Mouse (Mus musculus): ENCODE data around the gene Glo1.
A peak's percentile ranks its signal among the peaks of the same experiment; 100 is the strongest.

Gene Glo1

DNA sequence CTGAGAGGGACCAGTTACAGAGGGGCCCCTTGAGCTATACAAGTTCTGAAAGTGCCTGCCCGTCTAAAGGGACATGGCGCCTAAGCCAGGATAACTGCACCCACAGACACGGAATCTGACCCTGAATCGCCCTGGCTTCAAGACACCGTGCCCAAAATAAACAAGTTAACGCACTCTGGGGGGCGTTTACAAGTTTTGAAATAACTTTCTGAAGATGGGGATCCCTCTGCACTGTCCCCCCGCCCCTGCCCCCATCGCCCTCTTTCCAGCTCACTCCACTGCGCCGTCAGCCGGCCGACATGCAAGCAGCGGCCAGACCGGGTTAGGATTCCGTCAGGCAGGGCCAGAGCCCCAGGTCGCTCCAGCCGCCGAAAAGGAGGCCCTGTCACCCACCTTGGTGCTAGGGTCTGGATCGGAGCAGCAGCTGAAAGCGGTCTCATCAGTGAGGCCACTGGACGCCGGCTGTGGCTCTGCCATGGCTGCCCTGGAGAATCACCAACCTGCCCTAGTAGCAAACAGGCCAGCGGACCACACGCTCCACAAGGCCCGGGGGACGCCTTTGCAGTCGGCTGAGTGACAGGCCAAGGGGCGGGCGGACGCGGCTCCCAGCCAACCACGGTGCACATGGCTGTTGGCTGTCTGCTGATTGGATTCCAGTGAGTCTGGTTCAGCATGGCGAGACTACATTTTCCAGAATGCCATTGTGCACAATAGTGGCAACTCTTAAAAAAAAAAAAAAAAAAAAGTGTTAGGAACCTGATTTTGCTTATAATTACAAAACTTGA, 14.4 kb downstream of the Glo1 start:
- DNase-seq, result peak; percentile 100

GRCm38 (mm10) chr17:30611221-30612074, 15.2 kb downstream of the Glo1 start:
- DNase-seq, result no peak

DNA sequence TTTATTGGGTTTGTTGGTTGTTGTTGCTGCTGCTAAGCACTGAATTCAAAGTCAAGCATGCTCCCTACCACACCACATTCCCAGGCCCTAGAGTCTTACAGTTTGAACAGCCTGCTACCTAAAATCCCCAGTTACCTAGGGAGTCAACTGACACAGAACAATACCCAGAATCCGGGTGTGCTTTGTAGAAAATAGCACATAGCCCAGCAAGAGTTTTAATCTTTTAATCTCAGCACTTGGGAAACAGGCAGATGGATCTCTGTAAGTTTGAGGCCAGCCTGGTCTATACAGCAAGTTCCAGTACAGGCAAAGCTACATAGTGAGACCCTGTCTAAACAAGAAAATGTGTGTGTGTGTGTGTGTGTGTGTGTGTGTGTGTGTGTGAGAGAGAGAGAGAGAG, 15.9 kb downstream of the Glo1 start:
- DNase-seq, result no peak

DNA sequence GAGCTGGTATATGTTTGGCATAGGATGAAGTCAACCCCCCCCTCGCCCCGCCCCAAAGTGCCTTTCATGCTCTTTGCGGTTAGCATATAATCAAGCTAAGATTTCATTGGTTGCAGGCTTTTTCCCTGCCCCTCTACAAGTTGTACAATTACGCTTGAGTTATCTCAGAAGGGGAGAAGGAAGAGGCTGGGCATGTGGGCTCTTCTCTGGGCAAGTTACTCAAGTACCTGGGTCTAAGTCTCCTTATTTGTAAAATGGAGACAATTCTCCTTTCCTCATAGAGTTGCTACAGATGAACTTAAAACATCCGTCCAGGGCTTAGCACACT, 16.7 kb downstream of the Glo1 start:
- no peak for DNase-seq

GRCm38 (mm10) chr17:30609305-30609979, 17.2 kb downstream of the Glo1 start:
- DNase-seq, result no peak

DNA sequence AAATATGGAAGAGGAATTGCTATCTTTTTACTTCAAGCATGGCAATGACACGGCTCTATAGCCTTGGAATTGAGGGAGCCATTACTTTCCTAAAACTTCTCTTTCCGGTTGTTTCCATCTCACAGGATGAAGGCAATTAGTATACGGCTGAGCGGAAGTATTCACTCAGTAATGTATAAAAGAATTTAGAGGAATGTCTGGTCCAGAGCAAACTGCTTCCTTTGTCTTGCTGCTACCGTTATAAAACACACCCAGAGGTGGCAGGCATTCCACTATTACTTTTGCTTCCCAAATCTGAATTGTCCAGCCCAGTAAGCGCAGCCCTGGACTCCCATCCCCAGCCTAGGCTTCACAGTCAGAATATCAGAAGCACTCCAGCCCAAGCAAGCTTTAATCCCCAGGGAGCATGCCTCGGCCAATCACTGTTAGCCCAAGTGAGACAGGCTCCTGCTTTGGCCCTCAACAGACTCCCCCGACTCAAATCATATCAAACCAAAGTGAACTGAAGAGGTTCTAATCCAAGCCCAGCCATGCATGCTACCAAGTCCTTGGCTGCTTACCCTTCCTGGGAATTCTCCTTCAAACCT, 18.7 kb downstream of the Glo1 start:
- DNase-seq, result no peak

GRCm38 (mm10) chr17:30607330-30607729, 19.3 kb downstream of the Glo1 start:
- DNase-seq, result no peak

GRCm38 (mm10) chr17:30606634-30607081, 20.0 kb downstream of the Glo1 start:
- DNase-seq, result no peak

GRCm38 (mm10) chr17:30606206-30606605, 20.5 kb downstream of the Glo1 start:
- no peak for DNase-seq

- no peak for DNase-seq
These were observed 21.7 kb downstream of the Glo1 start for GRCm38 (mm10) chr17:30605001-30605400.

DNA sequence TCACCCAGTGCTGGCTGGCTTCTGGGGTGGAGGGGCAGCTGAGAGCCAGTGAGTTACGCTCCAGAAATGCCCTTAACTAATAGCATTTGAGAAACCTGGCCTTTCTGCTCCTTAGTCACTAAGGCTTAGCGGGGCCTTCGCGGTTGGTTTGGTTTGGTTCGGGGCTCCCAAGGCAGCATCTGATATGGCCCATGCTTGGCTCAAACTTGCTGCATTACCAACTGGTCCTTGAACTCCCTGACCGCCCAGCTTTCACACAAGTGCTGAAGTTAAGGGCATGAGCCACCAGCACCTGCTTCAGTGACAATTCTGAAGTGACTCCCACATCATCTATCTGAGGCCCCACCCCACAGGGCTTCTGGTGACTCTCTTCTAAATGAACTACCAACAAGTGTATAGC, 22.4 kb downstream of the Glo1 start:
- DNase-seq, result no peak

GRCm38 (mm10) chr17:30602175-30602574, 24.5 kb downstream of the Glo1 start:
- no peak for DNase-seq

GRCm38 (mm10) chr17:30598300-30598699, 28.4 kb downstream of the Glo1 start:
- no peak for DNase-seq

GRCm38 (mm10) chr17:30597786-30598185, 28.9 kb downstream of the Glo1 start:
- DNase-seq, result no peak

DNA sequence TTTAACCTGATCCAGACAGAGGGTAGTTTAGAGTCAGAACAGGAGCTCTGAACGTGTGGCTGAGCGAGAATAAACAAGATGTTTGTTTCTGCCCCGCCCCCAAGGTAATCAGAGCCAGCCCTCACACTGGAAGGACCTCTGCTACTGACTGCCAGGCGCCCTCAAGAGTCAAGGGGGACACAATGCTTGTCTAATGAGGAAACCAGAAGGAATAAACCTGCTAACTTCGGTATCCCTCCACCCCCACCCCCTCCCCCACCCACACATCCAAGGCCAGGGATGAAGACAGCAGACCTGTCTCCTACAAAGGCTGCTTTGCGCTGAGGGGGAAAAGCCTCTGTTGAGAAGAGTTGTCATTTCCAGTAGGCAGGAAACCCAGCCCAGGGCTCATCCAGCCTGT, 31.8 kb downstream of the Glo1 start:
- DNase-seq, result no peak

- no peak for DNase-seq
These were observed 32.3 kb downstream of the Glo1 start for GRCm38 (mm10) chr17:30594407-30594806.

GRCm38 (mm10) chr17:30590417-30591198, 36.1 kb downstream of the Glo1 start:
- peak; percentile 60 to 71 for DNase-seq

DNA sequence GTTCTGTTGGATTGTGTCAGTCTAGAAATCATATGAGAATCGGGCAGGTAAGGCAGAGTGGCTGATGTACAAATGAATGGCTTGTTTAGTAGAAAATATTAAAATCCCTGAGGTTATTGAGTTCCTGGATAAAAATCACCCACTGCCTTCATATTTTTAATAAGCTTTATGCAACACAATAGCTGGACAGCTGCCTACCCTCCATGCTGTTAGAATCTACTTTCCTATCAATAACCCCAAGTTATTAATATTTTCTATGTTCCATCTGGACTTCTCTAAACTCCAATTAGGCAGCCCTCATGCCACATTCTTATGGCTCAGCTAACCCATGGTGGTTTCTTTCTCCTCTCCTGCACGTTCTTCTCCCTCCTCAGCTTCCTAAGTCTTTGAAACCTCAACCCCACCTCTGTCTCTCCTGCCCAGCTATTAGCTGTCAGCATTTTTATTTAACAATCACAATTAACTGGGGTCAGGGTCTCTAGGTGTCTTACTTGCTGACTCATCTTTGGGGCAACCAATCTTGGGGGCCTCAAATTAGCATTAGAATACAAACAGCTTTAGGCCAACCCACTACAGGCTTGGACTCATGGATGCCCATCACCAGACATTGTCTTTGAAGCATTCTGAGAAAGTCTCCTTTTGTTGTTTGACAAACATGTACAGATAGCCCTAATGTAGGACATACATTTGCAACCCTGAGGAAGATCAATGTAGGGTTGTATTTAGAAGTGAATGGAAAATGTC, 43.2 kb downstream of the Glo1 start:
- no peak for DNase-seq

DNA sequence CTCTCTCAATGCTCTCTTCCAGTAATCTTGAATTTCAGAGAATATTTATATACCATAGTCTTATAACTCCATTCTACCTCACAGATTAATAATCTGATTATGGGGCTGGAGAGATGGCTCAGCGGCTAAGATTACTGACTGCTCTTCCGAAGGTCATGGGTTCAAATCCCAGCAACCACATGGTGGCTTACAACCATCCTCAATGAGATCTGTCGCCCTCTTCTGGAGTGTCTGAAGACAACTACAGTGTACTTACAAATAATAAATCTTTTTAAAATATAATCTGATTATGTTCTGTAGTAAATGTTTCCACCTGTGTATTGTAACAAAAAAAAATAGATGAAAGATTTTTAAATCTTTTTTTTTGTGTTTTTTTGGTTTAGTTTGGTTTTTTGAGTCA, 44.4 kb downstream of the Glo1 start:
- DNase-seq, result no peak

DNA sequence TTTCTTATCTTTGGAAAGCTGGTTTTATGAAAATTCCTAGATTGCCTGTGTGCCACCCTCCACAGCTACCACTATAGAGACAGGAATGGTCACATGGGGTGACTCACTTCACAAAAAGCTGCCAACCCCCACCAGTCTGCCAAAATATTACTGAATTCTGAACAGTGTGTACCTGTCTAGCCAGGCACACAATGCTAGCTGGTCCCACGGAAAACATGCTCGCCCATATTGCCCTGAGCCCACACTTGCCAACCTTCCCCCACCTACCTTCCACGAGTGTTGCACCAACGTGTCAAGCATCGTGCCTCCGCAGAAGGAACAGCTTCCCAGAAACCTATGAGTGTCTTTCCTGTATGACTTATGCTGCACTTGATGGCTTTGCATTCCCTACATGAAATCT, 45.5 kb downstream of the Glo1 start:
- DNase-seq, result no peak

- no peak for DNase-seq
These were observed 45.9 kb downstream of the Glo1 start for GRCm38 (mm10) chr17:30580781-30581180.

GRCm38 (mm10) chr17:30576946-30577345, 49.7 kb downstream of the Glo1 start:
- peak in 1 of 2 experiments; percentile 22 for DNase-seq

All from cerebellum, adult 18-20 months (tissue).